Mouse (Mus musculus): ENCODE results near the gene Usp33.

GRCm38 (mm10) chr3:152304093-152304815 lies 42.0 kb upstream of the Usp33 start:
- TF ChIP-seq GATA1 (IDR thresholded peaks at IDR 0.05; ENCODE audit: low read length), result no peak
- peak; percentile 6; the same call in 1 of the 3 replicates for TF ChIP-seq TAL1 (IDR thresholded peaks at IDR 0.05; ENCODE audit: low read length)

Data from erythroblast, embryonic 14.5 days (primary cell).